Mouse (Mus musculus) thymus, postnatal 0 days (tissue): ENCODE results near the gene Dip2b. TPM values are rescaled to one million over a fixed set of nuclear protein-coding genes. Genes with fewer than 3 reads are reported as not detected.

Experiments
- DNase-seq: peaks from one replicate; pipeline ENCODE4 v3.0.0-alpha.2; 2015; ENCODE audit warnings: low spot score
- polyA plus RNA-seq: library from polyadenylated mRNA; unstranded; fragments of >200 nt; fragmentation: Nextera tagmentation; extraction: Ambion mirVana; gene quantifications from 2 replicates; pipeline ENCODE4 v1.2.1, GENCODE M21; 2015

Gene Dip2b
- polyA plus RNA-seq, 1 experiment from 2014 or later = 9.5 TPM

DNA sequence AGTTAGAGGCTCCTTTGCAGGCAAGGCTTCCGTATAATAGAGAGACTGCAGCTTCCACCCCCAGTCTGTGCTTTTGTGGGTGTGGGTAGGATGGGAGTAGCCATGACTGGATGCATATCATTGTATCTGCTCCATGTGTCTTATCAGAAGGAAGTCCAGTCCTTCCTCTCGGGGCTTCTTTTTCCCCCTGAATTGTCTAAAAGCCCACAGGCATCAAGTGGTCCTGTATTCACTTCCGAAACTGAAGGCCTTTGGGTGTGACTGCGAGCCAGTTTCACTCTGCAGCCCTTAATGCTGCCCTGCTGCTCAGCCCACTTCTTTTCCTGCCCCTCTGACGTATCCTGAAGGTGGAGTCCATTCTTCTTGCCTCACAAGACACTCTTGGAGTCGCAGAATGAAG is 86.8 kb downstream of the Dip2b start:
- no peak for DNase-seq

DNA sequence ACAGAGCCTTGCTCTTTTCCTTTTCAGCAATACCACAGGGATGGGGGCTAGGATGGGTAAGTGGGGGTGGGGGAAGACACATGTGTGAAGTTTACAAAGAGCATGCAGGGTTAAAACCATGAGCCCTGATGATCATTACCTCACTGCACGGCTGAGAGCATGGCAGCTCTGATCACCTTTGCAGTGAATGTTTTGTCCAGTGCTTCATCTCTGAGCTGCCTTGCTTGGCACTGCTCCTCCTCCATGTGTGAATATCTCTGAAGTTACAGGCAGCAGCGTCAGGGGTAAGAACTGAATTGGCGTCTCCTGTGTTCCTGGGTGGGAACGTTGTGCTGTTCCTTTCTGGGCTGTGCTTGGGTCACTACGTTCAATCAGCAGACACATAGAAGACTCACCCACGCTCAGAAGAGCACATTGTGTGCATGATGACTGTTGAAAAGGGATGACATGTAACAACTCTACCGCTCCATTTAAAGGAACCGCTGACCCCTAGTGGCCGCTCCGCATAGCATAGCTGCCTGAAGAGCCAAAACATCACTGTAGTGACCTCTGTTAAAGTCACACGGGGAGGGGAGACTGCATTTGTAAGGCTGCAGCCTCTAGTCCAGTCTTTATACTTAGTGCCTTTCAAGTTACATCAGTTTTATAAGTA is 88.1 kb downstream of the Dip2b start:
- peak; percentile 73 for DNase-seq

DNA sequence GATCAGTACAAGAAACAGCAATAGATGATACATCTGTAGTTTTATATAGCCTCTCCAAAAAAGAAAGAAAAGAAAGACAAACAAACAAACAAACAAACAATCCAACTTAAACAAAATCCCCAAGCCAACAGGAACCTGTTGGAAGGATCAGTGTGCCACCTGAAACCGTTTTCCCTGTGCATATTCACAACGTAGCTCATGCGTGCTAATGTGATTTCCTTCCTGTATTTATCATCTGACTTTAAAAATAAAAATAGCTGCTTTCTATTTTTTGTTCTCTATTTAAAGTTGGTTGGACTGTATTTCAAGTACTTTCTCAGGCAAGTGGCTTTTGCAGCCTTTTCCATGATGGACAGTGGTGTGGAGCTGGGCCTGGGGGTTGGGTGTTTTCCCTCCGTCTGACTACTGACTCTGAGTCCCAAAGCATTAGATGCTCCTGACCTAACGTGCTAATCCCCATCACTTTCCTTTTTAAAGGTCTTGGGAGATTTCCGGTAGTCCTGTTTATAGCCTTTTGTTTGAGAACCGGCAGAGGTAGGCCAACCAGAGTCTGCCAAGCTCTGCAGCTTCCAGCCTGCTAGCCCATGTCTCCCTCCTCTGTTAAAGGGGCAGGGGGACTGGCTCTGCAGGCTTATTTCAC is 90.8 kb downstream of the Dip2b start:
- no peak for DNase-seq

DNA sequence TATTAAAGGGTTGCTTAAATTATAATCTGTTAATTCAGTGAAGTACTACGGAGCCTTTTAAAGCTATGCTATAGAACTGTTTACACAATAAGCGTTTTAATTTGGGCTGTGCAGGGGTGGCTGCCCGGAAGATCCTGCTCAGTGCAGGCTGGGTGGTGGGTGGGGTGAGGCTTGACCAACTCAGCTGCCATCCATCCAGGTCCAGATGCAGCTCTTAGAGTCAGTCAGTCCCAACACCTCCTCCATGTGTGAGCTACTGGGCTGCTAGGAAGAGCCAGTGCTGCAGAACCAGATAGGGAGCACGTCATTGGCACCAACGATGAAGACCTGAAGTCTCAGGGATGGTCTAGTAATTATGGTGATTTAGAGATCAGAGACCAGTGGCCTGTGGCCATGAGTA is 101.2 kb downstream of the Dip2b start:
- no peak for DNase-seq

DNA sequence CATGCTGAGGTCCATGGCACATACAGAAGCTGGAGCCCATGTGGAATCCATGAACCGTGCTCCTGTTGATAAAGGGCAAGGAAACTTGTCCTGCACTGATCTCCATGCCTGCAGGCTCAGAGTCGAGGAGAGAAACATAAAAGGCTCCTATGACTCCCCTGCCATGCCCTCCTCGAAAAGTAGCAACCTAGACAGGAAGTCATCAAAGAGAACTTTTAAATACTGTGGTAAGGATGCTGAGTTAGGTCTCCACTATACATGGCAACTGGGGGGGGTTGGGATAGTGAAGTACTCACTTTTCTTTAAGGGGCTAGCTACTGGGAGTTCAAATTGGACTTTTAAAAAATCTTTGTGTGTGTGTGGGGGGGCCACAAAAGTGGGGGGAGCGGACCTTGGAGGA is 102.0 kb downstream of the Dip2b start:
- peak; percentile 60 for DNase-seq

DNA sequence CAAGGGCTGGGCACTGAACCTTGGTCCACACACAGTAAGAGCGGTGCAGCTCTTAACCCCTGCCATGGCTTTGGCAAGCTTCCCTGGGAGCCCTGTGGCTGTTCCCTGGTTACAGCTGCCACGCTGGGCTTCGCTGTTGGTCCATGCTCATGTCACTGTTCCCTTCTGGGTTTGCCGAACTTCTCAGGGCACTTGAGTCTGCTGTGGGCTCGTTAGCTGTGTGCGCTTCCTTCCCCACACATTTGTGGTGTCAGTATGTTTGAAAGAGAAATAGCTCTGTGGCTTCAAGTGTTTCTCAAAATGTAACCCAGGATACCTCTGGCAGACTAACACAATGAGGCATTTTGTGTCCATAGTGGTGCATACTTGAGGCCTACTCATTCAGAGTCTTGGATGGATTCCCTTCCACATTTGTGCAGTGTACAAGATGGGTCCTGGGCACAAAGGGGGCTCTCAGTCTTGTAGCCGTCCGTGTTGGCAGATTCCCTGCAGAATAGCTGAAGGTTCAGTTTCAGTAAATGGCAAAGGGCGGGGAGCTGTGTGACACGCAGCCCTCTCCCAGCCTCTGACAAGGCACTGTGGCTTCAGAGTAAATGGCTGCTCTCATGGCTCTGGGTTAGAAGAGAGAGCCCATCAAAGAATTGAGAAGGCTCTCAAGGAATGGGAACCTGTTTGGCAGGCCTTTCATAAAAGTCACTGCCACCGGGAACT is 104.8 kb downstream of the Dip2b start:
- no peak for DNase-seq

DNA sequence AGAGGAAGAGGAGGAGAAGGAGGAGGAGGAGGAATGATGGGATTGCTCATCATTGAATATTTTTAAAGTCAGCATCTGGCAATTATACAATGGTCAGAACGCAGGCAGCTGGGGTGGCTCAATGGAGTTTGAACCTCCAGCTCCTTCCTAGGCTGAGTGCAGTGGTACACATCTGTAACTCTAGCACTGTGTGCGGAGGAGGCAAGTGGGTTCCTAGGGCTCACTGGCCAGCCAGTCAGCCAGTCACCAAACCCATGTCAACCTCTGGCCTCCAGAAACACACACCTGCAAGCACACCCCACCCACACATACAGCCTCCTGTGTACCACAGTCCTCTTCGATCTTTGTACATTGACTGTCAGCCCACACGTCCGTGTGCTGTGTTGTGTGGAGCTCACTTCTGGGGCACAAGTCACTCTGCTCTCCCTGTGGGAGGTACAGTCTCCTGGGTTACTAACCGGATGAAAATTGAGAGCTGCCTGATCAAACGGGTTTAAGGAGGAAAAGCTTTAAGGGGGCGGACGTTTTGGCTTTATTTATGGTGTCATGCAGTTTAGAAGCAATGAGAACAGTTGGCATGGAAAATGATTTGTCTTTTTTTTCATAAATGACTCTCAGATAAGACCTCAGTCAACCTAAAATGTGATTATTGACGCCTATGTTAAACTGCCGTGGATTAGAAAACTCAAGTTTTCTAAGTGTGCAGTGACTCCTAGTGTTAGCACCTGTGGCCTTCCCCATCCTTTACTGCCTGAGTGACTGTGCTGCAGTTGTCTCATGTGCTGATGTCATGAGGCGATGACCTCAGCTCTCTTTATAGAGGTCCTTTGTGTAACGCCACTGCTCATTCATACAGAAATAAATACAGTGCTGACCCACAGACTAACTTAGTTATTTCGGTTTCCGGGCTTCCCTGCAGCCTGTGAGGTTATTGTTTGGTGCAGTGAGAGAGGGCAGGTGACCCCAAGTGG is 106.7 kb downstream of the Dip2b start:
- no peak for DNase-seq

DNA sequence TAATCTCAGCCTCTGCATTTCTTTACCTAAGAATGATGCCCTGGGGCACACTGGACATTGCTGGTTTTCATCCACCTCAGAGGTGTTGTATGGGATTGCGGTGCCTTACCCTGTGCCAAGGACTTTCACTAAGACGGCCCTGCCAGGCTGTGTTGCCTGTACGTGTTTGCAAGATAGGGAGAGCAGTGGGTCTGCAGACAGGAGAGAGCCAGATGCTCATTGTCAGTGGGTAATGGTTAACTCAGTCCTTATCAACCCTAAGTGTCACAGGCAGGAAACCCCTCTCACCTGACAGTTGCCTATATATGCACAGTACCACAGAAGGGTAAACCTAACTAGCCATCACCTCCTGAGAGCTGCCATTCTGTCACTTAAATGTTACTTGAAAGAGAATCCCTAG is 107.5 kb downstream of the Dip2b start:
- no peak for DNase-seq

DNA sequence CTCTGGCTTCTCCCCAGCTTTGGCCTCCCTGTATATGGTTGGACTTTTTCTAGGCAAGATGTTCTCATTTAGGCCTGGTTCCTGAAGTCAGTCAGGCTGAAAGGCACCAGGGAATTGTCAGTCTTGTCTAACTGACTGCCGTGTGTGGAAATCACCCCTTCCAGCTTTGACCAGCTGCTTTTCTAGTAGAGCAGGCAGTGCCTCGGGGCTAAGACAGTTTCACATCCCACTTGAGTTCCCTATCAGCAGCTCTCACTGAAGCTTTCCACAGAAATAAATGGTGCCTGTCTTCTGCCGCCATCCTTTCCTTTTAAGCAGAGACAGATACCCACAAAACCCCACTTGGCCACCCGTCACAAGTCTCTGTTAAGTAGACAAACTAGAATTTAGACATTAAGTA is 112.1 kb downstream of the Dip2b start:
- DNase-seq = no peak

DNA sequence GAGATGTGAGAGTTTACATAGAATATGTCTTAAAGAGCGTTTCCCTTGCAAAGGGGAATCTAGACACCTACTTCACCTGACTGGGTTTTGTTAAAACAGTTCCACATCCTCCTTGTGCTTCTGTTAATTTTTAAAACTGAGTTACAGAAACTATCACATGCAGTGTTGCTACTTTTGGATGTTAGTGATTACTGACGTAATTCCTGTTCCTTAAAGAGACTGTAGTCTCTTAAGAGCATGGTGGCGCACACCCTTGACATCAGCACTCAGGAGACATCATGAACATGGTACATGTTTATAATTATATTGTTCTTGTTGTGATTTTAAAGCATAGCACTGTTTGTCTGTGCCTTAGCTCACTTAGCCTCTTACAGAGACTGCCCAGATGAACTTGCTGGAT is 113.9 kb downstream of the Dip2b start:
- DNase-seq = no peak

DNA sequence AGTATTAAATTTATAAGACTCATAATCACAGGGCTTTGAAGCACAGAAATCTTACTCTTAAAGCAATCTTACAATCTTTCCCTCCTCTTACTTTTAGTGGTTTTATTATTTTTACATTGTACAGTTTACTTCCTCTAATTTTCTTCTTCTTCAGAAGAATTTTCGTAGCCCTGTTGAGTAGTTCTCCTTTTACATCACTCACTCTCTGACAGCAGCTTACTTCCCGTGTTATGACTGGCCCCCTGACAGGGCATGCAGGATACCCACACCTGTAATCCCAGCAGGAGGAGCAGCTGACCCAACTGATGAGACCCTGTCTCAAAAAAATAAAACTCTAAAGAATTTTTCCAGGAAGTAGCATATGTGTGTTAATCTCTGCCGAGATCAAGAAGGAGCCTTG is 114.6 kb downstream of the Dip2b start:
- no peak for DNase-seq

DNA sequence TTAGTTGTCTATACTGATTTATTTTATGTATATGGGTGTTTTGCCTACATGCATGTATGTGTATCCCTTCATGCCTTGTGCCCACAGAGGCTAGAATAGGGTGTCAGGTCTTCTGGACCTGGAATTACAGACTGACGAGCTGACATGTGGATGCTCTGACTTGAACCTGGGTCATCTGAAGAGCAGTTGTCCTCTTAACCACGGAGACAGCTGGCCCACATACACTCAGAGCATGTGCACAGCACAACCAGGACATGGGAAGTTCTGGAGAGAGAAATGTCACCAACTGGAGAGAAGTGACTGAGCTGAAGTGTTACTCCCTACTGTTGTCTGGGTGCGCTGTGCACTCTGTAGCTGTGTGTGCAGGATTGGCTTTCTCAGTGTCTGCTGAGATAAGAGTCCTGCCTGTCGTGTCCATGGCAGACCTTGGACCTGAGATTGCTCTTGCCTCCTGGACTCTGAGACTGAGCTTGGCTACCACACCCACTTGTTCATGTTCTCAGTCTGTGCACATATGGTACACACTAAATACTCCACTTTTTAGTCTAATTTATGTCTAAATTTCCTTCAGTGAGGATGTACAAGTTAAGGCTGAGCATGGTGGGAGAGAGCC is 117.7 kb downstream of the Dip2b start:
- DNase-seq = no peak

DNA sequence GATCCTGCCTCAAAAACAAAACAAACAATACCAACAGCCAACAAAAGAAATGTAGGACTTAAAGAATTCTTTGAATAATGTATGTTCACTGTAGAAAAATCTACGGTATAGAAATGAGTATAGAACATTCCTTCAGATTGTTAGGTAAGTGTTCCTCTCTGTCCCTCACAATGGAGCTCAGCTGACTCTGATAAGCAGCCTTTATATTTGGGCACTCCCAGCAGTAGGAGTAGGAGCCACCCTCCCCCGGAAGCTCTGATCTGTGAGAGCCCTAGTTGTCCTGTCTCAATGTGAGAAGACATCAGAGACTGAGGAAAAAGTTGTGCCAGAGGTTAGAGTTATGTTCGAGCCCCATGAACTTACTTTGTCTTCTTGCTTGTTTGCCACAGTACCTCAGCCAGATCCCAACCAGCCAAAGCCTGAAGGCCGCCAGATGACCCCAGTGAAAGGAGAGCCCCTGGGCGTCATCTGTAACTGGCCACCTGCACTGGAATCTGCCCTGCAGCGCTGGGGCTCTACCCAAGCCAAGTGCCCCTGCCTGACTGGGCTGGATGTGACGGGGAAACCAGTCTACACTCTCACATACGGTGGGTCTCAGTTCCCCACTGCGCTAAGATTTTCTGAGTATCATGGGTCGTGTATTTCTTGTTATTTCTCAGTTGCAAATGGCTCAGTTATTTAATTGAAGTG is 118.5 kb downstream of the Dip2b start:
- DNase-seq = no peak

DNA sequence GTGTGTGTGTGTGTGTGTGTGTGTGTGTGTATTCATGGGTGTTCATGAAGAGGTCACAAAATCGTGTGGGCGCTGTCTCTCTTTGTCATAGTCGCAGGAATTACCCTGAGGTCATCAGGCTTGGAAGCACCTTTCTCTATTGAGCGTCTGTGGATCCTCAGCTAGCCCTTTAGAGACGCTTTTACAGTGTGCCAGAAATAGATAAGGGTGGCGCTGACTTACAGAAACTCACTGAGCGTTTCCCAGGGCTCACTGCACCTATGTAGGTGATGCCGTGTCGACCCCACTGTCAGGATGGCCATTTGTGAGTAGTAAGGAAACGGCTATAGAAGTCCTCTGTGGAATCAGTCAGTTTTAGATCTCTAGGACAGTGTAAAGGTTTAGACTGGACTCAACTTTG is 120.5 kb downstream of the Dip2b start:
- no peak for DNase-seq

DNA sequence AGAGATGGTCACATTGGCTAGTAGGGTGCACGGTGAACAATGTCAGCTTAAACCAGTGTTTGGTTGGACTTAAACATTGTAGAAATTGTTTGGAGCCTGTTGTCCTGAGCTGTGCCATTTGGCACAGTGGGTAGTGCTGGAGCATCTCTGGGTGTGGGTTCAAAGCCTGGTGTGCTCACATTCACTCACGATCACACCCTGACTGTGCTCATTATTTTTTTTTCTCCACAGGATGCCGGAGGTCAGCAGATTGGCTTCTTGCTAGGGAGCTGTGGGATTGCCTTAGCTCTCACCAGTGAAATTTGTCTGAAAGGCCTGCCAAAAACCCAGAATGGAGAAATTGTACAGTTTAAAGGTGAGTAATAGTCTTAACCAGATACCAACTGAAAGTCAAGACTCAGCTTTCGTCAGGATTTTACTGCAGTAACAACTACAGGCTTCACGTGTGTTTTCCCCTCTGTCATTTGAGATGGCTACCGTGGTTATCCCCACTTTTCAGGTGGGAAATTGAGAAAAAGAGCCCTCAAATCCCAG is 123.3 kb downstream of the Dip2b start:
- no peak for DNase-seq

DNA sequence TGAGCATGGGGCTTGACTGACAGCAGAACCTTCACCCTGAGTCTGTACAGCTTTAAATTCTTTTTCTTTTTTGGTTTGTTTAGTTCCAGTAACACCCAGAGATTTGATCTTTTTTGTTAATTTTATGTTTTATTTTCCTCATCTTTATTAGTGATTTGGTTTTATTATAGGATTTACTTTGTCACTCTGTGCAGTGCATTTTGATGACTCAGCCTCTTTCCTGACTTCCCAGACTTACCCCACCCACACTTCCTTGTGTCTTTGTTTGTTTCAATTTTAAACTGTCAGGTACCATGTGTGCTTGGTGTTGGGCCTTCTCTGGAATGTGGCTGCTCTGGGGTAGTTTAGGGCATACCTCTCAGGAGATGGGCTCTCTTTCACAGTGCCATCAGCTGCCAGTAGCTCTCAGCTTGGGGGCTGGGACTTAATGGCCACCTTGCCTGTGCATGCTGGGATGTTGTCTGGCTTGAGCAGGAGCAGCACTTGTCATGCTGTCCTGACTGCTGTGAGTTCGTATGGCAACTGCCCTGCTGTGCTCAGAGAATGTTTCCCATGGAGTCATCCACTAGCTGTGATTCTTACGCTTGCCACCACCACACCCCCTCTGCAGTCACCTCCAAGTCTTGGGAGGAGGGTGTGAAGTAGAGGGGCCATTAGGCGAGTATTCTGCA is 125.1 kb downstream of the Dip2b start:
- no peak for DNase-seq

DNA sequence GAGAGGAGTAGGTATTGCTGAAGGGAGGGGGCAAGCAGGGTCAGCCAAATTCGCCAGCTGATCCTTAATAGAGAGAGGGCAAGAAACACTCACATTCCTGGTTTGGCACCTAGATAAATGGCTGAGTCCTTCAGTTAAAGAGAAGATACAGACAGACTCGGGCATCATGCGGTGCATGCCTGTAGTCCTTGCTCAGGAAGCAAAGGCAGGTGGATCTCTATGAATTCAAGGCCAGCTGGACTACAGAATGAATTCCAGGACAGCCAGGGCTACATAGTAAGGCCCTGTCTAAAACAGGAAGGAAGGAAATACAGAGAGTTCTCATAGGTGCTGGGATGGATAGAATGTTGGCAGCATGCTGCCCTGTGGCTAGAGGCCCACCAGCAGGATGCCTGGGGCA is 128.0 kb downstream of the Dip2b start:
- no peak for DNase-seq

DNA sequence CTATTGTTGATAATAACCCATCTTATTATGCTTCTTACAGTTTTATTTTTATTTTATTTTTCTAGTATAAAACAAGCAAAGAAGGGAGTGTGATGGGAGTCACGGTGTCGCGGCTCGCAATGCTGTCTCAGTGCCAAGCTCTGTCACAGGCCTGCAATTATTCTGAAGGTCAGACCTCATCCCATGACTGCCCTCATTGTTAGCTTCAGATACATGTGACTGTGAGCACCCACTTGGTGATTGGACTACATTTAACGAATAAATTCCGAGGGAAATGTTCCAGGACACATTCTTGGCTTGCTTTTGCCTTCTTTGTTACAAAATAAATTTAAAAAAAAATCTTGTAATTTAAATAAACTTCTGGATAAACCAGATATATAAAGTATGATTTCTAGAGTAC is 129.3 kb downstream of the Dip2b start:
- no peak for DNase-seq

DNA sequence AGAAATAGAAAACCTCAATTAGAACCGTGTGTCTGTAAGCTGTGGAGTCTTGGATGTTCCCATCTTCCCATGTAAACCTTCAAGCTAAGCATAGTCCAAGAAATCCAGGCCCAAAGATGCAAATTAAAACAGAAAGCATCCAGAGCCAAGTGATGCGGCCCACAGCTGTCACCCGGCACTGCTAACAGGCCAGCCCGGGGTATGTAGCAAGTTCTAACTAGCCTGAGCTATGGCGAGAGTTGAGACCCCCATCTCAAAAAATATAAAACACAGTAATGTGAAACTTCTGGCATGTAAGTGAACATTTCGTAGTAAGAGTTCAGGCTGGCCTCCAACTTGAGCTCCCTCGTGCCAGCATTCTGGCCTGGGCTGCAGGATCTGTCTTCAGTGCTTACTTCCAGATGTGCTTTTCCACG is 129.7 kb downstream of the Dip2b start:
- DNase-seq = no peak

DNA sequence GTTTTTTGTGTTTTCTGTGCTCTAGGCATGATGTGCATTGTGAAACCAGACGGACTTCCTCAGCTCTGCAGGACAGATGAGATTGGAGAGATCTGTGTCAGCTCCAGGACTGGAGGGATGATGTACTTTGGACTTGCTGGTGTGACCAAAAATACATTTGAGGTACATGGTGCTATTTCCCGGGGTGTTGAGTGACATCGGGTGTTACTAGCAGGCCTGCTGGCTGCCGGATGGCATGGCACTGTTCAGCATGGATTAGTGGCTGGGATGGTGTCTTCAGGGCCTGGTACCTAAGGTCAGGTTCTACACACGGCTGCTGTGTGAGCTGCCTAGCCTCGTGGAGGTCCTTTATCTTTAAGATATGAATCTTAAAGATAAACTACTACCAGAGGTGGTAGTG is 136.7 kb downstream of the Dip2b start:
- DNase-seq = no peak
